Mouse (Mus musculus) thymus, adult 2 months (tissue): ENCODE results near the gene Crip2. TPM values are rescaled to one million over a fixed set of nuclear protein-coding genes. Genes with fewer than 3 reads are reported as not detected.
A peak's percentile ranks its signal among the peaks of the same experiment; 100 is the strongest.

Source experiments
- DNase-seq: peaks from one replicate; pipeline ENCODE4 v3.0.0; 2021
- H3K27ac ChIP-seq: fragments of 200-500 bp; 2 replicates; pipeline ENCODE4 v1.5.1; 2012; ENCODE audit warnings: low read length, control low read depth; ENCODE audit not compliant: control insufficient read depth, insufficient read depth
- H3K27me3 ChIP-seq: fragments of 200-500 bp; 2 replicates; pipeline ENCODE4 v1.6.1; 2012; ENCODE audit warnings: mild to moderate bottlenecking, low read length, moderate library complexity, mixed read lengths; ENCODE audit not compliant: control insufficient read depth, insufficient read depth
- H3K36me3 ChIP-seq: fragments of 200-500 bp; 2 replicates; pipeline ENCODE4 v1.6.1; 2012; ENCODE audit warnings: mild to moderate bottlenecking, low read length, moderate library complexity; ENCODE audit not compliant: control insufficient read depth, insufficient read depth
- H3K4me1 ChIP-seq: fragments of 200-500 bp; replicated peaks from 2 replicates; pipeline ENCODE4 v1.6.1; 2012; ENCODE audit warnings: low read length; ENCODE audit not compliant: control insufficient read depth, insufficient read depth
- H3K4me3 ChIP-seq: fragments of 200-500 bp; 2 replicates; pipeline ENCODE4 v1.5.1; 2012; ENCODE audit warnings: mild to moderate bottlenecking, low read length, control low read depth, moderate library complexity; ENCODE audit not compliant: control insufficient read depth, insufficient read depth
- CTCF ChIP-seq: fragments of 200-500 bp; IDR thresholded peaks from 2 replicates; pipeline ENCODE4 v1.5.1; 2012; ENCODE audit warnings: mild to moderate bottlenecking, control low read depth, low read length, moderate library complexity, borderline replicate concordance; ENCODE audit not compliant: control insufficient read depth, poor library complexity, insufficient read depth; ENCODE audit errors: extremely low read depth
- POLR2A ChIP-seq: fragments of 200-500 bp; IDR thresholded peaks from 2 replicates; pipeline ENCODE4 v1.6.1; 2012; ENCODE audit warnings: mild to moderate bottlenecking, low read length, control low read depth, moderate library complexity; ENCODE audit not compliant: control insufficient read depth, poor library complexity, insufficient read depth; ENCODE audit errors: extremely low read depth
- WGBS: fragments of 180-500 bp; shearing (Covaris S2); methylation state at CpG from one replicate; pipeline ENCODE4 v1.1.7; 2018; 5-methylcytosine and 5-hydroxymethylcytosine counted together
- polyA plus RNA-seq: library from polyadenylated mRNA; depleted of rRNA; stranded (reverse); fragments of >200 nt; gene quantifications from 2 replicates; pipeline ENCODE4 v1.2.3, GENCODE M21; 2012

Crip2 gene
- polyA plus RNA-seq, 1 experiment: 282 TPM

GRCm38 (mm10) chr12:113168031-113168536, 28.0 kb downstream of the Crip2 start:
- peak; percentile 54 for DNase-seq
- Histone ChIP-seq H3K36me3 (peaks cover 10% of the 10 kb centered on the region), H3K4me3 (no peak overlapping the region), H3K27ac (peak overlapping the region; percentile 7), H3K27me3 (no peaks in the 10 kb centered on the region), H3K4me1 (peaks cover 40% of the 10 kb centered on the region)
- 9% methylated on average over 9 of the region's 9 CpGs for whole genome bisulfite sequencing
- TF ChIP-seq POLR2A (no peak), CTCF (no peak)

GRCm38 (mm10) chr12:113176960-113177725, 37.1 kb downstream of the Crip2 start:
- Histone ChIP-seq H3K27ac (no peak overlapping the region), H3K27me3 (no peaks in the 10 kb centered on the region), H3K4me1 (no peaks in the 10 kb centered on the region), H3K36me3 (no peaks in the 10 kb centered on the region), H3K4me3 (no peak overlapping the region)
- WGBS: 94% methylated on average over 18 of the region's 18 CpGs
- DNase-seq: no peak
- TF ChIP-seq CTCF (no peak), POLR2A (no peak)

- Histone ChIP-seq H3K4me3 (no peak overlapping the region), H3K27me3 (no peaks in the 10 kb centered on the region), H3K36me3 (no peaks in the 10 kb centered on the region), H3K27ac (no peak overlapping the region), H3K4me1 (peaks cover 15% of the 10 kb centered on the region)
- 89% methylated on average over 4 of the region's 4 CpGs for WGBS
- DNase-seq: no peak
- no peak for TF ChIP-seq CTCF
- TF ChIP-seq POLR2A: no peak
Observed at GRCm38 (mm10) chr12:113181020-113181419, 41.0 kb downstream of the Crip2 start.

- DNase-seq: no peak
Observed at GRCm38 (mm10) chr12:113184945-113185344, 44.9 kb downstream of the Crip2 start.

GRCm38 (mm10) chr12:113185442-113186291, 45.6 kb downstream of the Crip2 start, which contains the start of gene Tmem121:
TSS of gene Tmem121 (plus strand) at chr12:113185930.
- no peak for TF ChIP-seq POLR2A
- TF ChIP-seq CTCF: no peak
- no peak within 1 kb of the TSS; the same call in 1 of the 2 replicates for H3K27ac ChIP-seq
- H3K27me3 ChIP-seq: no peaks in the 10 kb centered on the region
- no peaks in the 10 kb centered on the region for H3K36me3 ChIP-seq
- H3K4me3 ChIP-seq: peak within 1 kb of the TSS; percentile 53
- 7% methylated on average over 62 of the region's 63 CpGs for WGBS
- DNase-seq: no peak
- H3K4me1 ChIP-seq: peaks cover 35% of the 10 kb centered on the region

More at GRCm38 (mm10) chr12:113184945-113185344, 44.9 kb downstream of the Crip2 start:
- Histone ChIP-seq H3K4me1 (peaks cover 35% of the 10 kb centered on the region), H3K4me3 (no peak overlapping the region), H3K27me3 (no peaks in the 10 kb centered on the region), H3K27ac (no peak overlapping the region; the same call in 1 of the 2 replicates), H3K36me3 (no peaks in the 10 kb centered on the region)
- TF ChIP-seq POLR2A (no peak), CTCF (no peak)
- 63% methylated on average over 5 of the region's 5 CpGs for WGBS

- no peak for TF ChIP-seq POLR2A
- TF ChIP-seq CTCF: no peak
- WGBS: 30% methylated on average over 12 of the region's 12 CpGs
- H3K4me1 ChIP-seq: peaks cover 35% of the 10 kb centered on the region
Observed at GRCm38 (mm10) chr12:113186326-113187010, 46.4 kb downstream of the Crip2 start.

More at GRCm38 (mm10) chr12:113186326-113187010, 46.4 kb downstream of the Crip2 start:
- no peaks in the 10 kb centered on the region for H3K36me3 ChIP-seq
- peak overlapping the region; percentile 53 for H3K4me3 ChIP-seq
- no peak for DNase-seq
- H3K27ac ChIP-seq: no peak overlapping the region
- H3K27me3 ChIP-seq: no peaks in the 10 kb centered on the region
